Mouse (Mus musculus): Measurements from ENCODE around the gene Hhat.

Hhat gene

DNA sequence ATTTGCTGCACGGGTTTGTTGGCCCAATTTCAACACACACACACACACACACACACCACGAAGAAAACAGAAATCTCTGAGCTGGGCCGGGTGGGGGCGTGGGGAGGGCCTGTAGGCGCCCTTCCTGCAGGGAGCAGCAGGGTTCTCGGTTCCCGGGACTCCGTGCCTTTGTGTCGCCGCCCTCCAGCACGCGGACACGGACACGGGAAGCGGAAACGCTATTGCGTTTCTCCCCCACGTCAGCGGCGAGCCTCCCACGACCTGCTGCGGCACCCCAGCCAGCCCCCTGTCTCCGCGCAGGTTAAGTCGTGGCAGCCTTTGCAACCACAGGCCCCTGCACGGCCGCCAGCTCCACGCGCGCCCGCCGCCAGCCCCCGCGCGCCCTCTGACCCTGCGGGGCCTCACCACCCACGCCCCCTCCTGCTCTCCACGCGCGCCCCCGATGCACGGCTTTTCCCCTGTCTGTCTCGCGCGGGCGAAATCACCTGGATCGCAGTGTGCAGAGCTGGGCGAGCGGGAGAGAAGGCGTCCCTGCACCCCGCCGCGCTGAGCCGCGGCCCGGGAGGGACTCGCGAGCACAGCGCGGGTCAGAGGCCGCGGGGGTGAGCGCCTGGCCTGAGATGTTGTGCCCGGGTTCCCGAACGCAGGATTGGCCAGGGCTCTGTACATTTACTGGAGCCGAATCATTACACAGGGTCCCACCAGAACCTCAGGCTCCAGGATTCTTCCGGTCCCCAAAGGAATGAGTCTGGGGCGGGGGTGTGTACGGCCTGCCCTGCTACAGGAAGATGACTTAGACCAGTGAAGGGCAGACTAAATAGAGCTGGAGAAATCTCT, at the start of gene Hhat:
TSS of gene Hhat (minus strand) at position 729 of the 837 bp plus-strand sequence.
- no peak for DNase-seq (ENCODE audit: extremely low spot score, low read depth, low spot score)

DNA sequence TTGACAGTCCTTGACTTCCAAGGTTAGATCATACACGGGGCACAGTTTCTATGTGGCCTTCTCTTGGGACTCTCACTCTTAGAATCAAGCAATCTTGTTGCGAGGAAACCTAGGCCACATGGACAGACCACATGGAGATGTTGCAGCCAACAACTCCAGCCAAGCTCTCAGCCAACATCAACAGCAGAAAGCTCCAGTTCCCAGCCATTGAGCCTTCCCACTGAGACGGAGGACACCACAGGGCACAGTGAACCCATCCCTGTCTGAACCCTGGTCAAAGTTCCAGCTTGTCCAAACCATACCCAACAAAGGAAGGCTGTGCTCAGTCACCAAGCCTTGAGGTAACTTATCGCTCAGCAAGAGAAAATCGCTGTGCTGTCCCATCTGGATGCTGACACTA, 47.3 kb upstream of the Hhat start:
- no peak for DNase-seq (ENCODE audit: extremely low spot score, low read depth, low spot score)

- DNase-seq (ENCODE audit: extremely low spot score, low read depth, low spot score) = no peak
Observed at GRCm38 (mm10) chr1:192815789-192816188, 44.8 kb upstream of the Hhat start.

DNA sequence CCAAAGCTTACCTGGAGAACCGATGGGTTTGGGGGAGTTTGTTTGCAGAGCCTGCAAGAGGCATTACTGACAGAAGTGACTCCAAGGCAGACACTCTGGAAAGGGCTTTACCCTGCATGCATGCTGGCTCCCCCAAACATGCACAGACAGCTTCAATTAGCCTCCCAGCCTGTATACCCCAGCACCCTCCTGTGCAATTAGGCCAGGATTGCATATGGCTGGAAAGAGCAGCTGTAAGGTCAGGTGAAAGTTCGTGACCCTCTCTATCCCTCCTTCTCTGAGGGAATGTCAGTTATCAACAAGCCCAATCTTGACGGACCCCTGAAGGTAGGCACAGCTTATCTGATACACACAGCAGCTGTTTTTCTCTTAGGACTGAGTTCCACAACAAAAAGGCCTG, 43.7 kb upstream of the Hhat start:
- DNase-seq (ENCODE audit: extremely low spot score, low read depth, low spot score) = no peak

- no peak for DNase-seq (ENCODE audit: extremely low spot score, low read depth, low spot score)
Observed at GRCm38 (mm10) chr1:192812758-192813157, 41.7 kb upstream of the Hhat start.

DNA sequence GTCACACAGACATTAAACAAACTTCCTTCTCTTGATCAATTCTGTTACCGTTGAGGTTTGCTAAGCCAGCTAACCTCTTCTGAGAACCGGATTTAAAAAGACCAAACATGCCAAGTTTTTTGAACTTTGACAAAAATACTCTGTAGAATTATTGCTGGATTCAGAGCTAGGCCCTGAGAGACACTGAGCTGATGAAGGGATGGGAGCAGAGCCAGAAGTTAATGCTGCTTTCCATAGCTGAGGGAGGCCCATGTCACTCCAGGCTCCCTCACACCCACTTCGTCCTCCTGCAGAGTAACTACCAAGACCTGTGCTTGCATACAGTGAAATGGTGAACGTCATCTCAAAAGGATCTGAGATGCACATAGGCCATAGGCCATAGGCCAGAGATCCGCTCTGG, 41.3 kb upstream of the Hhat start:
- no peak for DNase-seq (ENCODE audit: extremely low spot score, low read depth, low spot score)

DNA sequence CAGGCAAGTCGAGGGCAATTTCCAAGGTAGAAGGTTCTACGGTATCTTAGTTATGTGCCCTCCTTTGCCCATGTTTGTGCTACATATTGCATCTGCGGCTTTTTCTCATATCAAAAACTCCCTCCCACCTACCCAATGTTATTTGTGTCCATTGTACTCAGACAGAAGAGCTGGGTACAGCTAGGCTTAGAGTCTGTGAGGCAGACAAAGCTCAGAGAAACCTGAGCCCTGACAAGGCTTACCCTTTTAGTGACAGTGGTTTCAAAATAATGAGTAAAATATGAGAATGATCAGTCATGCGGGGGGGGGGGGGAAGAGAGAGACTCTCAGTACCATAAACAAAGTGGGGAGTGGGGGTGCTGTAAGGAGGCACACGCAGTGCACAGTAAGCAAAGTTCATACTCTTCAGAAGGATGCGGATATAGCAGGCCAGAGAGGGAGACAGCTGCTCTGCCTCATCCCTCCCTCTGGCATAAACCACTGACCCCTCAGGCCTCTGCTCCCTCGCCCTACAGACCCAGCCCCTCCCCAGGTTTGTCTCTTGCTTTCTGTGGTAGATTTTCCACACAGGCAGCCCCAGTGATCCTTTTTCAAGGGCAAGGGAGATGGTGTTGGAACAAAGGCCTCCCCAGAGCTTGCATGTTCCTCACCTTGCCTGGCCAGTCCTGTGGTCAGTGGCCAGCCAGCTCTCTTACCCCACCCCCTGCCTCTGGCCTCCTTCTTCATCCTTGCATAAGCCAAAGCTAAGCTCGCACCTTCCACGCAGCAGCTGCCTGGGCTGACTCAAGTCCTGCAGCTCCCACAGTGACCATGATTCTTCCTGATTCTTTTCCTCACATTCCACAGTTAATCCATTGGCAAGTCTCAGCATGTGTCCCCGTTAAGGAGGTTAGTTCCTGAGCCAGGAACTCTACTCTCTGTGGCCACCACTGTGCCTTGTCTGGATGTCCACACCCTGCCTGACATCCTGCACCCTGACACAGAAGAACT, 35.4 kb upstream of the Hhat start:
- no peak for DNase-seq (ENCODE audit: extremely low spot score, low read depth, low spot score)

DNA sequence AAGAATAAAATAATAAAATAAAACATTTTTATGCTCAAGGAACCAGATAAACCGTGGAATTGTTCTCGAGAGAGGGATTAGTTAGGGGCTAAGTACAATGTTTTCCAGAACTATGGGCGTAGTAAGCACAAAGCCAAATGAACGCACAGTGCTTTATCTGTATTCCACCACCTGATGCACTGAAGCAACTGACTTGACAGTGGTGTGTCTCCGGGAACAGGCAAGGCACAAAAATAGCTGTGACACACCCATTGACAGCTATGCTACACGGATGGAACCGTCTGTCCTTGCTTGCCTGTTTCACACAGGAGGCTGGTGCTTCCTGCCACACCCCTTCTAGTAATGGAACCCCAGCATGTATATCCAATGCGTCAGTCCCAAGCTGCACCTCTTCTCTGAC, 29.3 kb upstream of the Hhat start:
- DNase-seq (ENCODE audit: extremely low spot score, low read depth, low spot score) = no peak

GRCm38 (mm10) chr1:192799165-192799991, 28.4 kb upstream of the Hhat start:
- peak; percentile 91 for DNase-seq (ENCODE audit: extremely low spot score, low read depth, low spot score)

DNA sequence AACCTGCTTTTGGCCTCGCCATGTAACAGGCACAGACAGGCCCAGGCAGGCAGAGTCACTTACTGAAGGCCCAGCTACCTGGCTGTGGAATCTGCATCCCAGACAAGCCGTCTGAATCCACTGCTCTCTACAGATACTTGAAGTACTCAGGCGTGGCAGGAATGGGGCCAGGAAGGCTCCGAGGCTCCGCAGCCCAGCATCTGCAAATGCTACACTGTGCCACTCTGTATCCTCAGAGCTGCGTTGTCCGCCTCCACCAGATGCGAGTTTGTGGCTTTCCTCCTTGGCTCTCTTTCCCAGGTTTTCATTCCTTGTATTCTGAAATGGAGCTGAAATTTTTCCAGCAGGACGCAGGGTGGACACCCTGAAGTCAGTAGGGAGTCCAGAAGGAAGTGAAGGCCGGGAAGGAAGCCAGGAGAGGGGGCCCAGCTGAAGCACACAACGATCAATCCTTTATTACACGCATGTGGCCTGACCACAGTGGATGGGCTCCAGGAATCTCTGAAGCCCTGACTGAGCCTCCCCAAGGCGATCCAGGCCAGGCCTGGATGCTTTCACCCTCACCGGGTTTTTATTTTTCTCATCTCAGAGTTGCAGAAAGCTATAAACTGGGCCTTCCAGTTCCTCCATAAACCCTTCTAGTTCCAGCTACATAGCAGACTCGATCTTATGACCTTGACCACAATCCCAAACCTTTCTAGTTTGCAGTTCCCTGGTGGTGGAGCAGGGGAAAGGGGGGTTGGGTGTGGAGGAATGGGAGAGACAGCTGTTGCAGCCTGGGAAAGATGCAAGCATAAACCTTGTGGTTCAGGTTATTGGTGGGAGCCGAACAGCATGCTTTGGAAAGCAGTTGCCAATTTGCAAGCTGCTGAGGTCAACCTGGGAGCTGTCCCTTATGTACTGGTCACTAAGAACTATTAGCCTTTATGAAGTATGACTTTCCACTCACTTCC, 27.5 kb upstream of the Hhat start:
- no peak for DNase-seq (ENCODE audit: extremely low spot score, low read depth, low spot score)

DNA sequence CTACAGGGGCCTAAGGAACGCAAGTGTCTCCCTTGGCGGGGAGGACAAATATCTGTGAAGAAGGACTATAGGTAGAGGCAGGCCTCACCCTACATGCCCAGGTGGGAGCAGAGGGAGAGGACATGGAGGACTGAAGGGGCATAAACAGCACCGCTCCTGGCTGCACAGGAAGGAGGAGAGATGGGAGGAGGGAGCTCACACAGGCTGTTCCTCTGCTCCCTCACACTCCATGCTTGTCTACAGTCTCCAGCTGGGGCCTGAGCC, 25.9 kb upstream of the Hhat start:
- DNase-seq (ENCODE audit: extremely low spot score, low read depth, low spot score) = no peak

DNA sequence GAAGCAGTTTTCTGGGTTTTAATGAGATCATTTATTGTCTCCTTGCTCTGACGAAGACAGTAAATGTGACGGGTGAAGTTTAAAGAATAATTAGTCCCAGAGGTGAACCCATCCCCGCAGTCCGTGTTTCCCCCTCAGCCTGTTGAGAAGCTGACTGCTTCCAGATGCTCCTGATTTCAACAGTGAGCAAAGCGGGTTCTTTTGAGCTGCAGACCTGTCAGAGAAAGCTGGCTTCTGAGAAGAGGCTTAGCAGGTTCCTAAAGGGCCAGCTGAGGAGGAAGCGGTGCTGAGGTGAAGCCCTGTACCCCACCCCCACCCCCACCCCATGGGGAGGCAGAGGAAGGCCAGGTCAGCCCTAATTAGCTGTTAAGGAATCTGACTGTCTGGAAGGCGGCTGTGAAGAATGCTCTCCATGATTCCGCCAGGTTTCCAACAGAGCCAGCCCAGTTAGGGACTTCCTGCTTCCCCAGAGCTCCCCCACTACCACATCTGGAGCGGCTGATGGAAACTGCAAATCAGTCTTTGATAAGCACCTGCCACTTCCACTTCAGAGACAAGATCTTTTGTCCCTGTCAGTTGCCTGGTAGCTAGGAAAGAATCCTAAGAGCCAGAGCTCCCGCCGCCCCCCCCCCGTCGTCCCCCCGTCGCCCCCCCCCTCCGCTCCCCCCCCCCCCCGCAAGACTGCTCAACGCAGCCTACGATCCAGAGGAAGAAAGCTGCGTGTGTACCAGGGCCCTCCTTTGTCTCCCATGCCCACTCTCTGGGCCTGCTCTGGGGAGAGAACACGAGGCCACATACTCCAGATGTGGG, 25.4 kb upstream of the Hhat start:
- DNase-seq (ENCODE audit: extremely low spot score, low read depth, low spot score) = peak; percentile 75

DNA sequence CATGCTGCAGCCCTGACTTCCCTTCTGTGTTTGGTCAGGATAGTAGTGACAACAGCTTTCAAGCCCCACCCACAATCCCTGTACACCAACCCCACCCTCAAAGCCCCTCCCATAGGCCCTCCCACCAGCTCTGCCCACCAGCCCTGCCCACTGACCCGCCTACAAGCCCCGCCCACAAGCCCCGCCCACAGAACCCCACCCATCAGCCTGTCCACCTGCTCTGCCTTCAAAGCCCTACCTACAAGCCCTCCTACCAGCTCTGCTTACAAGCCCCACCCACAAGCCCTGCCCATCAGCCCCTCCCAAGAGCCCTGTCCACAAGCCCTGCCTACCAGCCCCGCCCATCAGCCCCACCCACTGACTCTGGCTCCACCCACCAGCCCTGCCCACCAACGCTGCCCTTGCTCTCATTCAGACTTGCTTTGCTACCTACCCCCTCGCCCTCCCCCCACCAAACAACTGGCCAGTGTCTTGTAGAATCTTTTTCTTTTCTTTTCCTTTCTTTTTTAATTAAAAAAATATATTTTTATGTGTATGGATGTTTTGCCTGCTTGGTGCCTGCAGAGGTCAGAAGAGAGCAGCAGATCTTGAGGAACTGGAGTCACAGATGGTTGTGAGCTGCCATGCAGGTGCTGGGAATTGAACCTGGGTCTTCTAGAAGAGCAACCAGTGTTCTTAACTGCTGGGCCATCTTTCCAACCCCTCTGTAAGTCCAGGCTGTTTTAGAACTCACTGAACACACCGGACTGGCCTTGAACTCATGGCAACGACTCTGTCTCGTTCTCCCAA, 24.1 kb upstream of the Hhat start:
- DNase-seq (ENCODE audit: extremely low spot score, low read depth, low spot score) = no peak

GRCm38 (mm10) chr1:192791897-192792361, 20.9 kb upstream of the Hhat start:
- DNase-seq (ENCODE audit: extremely low spot score, low read depth, low spot score) = no peak

GRCm38 (mm10) chr1:192790442-192790841, 19.4 kb upstream of the Hhat start:
- DNase-seq (ENCODE audit: extremely low spot score, low read depth, low spot score) = no peak

- DNase-seq (ENCODE audit: extremely low spot score, low read depth, low spot score) = no peak
Observed at GRCm38 (mm10) chr1:192789828-192790227, 18.8 kb upstream of the Hhat start.

GRCm38 (mm10) chr1:192789111-192789522, 18.1 kb upstream of the Hhat start:
- no peak for DNase-seq (ENCODE audit: extremely low spot score, low read depth, low spot score)

DNA sequence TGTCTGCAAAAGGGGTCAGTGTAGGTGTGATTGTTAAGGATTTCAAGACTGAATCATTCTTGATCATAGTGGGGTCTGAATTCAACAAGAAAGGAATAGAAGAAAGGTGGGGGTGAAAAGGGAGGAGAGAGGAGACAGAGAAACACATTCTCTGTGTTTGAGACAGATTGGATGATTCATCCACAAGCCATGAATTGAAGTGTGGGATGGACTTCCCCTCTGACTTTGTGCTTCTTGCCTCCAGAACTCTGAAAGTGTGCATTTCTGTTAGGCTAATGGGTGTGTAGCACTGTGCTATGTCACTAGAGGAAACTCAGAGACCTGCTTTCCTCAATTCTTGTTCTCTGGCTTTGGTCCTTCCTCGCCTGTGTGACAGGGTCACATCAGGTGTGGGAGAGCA, 15.2 kb upstream of the Hhat start:
- DNase-seq (ENCODE audit: extremely low spot score, low read depth, low spot score) = no peak
